Mouse (Mus musculus): Measurements from ENCODE around the gene Gapdhs.
"Not testable (repeated sequence)": the region's sequence is repeated elsewhere in the genome, so short reads cannot be mapped to it uniquely, and the experiment has no call there.

GRCm38 (mm10) chr7:30742570-30742969, 911 bp downstream of the Gapdhs start:
- not testable (repeated sequence) for TF ChIP-seq CTCF (IDR thresholded peaks at IDR 0.05; ENCODE audit: borderline replicate concordance, control insufficient read depth, extremely low read depth, insufficient read depth, low read length, poor library complexity); POLR2A (IDR thresholded peaks at IDR 0.05; ENCODE audit: control insufficient read depth, extremely low read depth, insufficient read depth, low read length, poor library complexity)
